Mouse (Mus musculus) kidney, postnatal 0 days (tissue): ENCODE results near the gene Gm20388. TPM values are rescaled to one million over a fixed set of nuclear protein-coding genes. Genes with fewer than 3 reads are reported as not detected.

Experiments
- ATAC-seq: fragments of 200-750 bp; cut with Nextera tagmentation; replicated peaks from 2 replicates; pipeline ENCODE4 v1.8.0; 2017; ENCODE audit warnings: low read depth, moderate number of reproducible peaks, moderate TSS enrichment, moderate library complexity; ENCODE audit not compliant: low FRiP score
- DNase-seq: peaks from one replicate; pipeline ENCODE4 v3.0.0-alpha.2; 2016; ENCODE audit warnings: low spot score
- H3K27ac ChIP-seq: fragments of 300-500 bp; sonication (generic); 2 replicates; pipeline ENCODE4 v1.5.1; 2014; ENCODE audit warnings: mild to moderate bottlenecking
- H3K27me3 ChIP-seq: fragments of 300-500 bp; sonication (generic); 2 replicates; pipeline ENCODE4 v1.6.1; 2014; ENCODE audit warnings: low read length, mixed read lengths; ENCODE audit not compliant: insufficient read depth
- H3K36me3 ChIP-seq: fragments of 300-500 bp; sonication (generic); 2 replicates; pipeline ENCODE4 v1.6.1; 2014; ENCODE audit warnings: low read length, mixed read lengths; ENCODE audit not compliant: insufficient read depth
- H3K4me1 ChIP-seq: fragments of 300-500 bp; sonication (generic); replicated peaks from 2 replicates; pipeline ENCODE4 v1.6.1; 2014; ENCODE audit warnings: antibody characterized with exemption, low read length, mixed read lengths; ENCODE audit not compliant: insufficient read depth
- H3K4me2 ChIP-seq: fragments of 300-500 bp; sonication (generic); 2 replicates; pipeline ENCODE4 v1.6.1; 2014; ENCODE audit warnings: mild to moderate bottlenecking, low read length, moderate library complexity, mixed read lengths
- H3K4me3 ChIP-seq: fragments of 300-500 bp; sonication (generic); replicated peaks from 2 replicates; pipeline ENCODE4 v1.5.1; 2014; ENCODE audit warnings: low read depth, low read length
- H3K9ac ChIP-seq: fragments of 300-500 bp; sonication (generic); 2 replicates; pipeline ENCODE4 v1.6.1; 2014; ENCODE audit warnings: low read depth, low read length
- H3K9me3 ChIP-seq: fragments of 300-500 bp; sonication (generic); replicated peaks from 2 replicates; pipeline ENCODE4 v1.6.1; 2016; ENCODE audit warnings: low read length, inconsistent platforms, mixed read lengths
- CTCF ChIP-seq: IDR thresholded peaks from 2 replicates; pipeline ENCODE4 v1.5.1; 2016; ENCODE audit warnings: antibody characterized with exemption, low read depth, mild to moderate bottlenecking, moderate library complexity
- WGBS: fragments of 180-500 bp; shearing (Covaris S2); extraction: QIAGEN DNeasy Blood & Tissue Kit; methylation state at CpG from one replicate; pipeline ENCODE4 v1.1.7; 2014; 5-methylcytosine and 5-hydroxymethylcytosine counted together
- polyA plus RNA-seq: library from polyadenylated mRNA; unstranded; fragments of >200 nt; fragmentation: Nextera tagmentation; extraction: Ambion mirVana; gene quantifications from 2 replicates; pipeline ENCODE4 v1.2.1, GENCODE M21; 2015

Gene Gm20388
- polyA plus RNA-seq, 1 experiment from 2014 or later: not detected

GRCm38 (mm10) chr8:123476911-123477736, 3566.5 kb downstream of the Gm20388 start:
- H3K36me3 ChIP-seq: 0 out of 2 replicates have a peak, but pooled peaks cover 9% of the 10 kb centered on the region
- no peaks in the 10 kb centered on the region for H3K9me3 ChIP-seq
- peak overlapping the region; percentile 87; the same call in 1 of the 2 replicates for H3K27ac ChIP-seq
- peak overlapping the region; percentile 74 for H3K9ac ChIP-seq
- peaks cover 10% of the 10 kb centered on the region for H3K4me1 ChIP-seq
- H3K27me3 ChIP-seq: no peaks in the 10 kb centered on the region
- no peak for TF ChIP-seq CTCF
- H3K4me2 ChIP-seq: peak overlapping the region; percentile 87
- peak overlapping the region; percentile 76 for H3K4me3 ChIP-seq
- 10% methylated on average over 34 of the region's 34 CpGs for WGBS
- 0 out of 2 replicates have a peak, but pooled peaks have one; percentile 6 for ATAC-seq
- peak; percentile 13 for DNase-seq

- ATAC-seq: peak; percentile 91
- H3K9me3 ChIP-seq: no peaks in the 10 kb centered on the region
- under 1% methylated on average over 58 of the region's 58 CpGs for WGBS
- H3K4me3 ChIP-seq: peak within 1 kb of the TSS; percentile 76
- H3K27ac ChIP-seq: peak within 1 kb of the TSS; percentile 87
- H3K9ac ChIP-seq: peak within 1 kb of the TSS; percentile 74
- 0 out of 2 replicates have a peak, but pooled peaks cover 9% of the 10 kb centered on the region for H3K36me3 ChIP-seq
- peaks cover 10% of the 10 kb centered on the region for H3K4me1 ChIP-seq
- H3K4me2 ChIP-seq: peak within 1 kb of the TSS; percentile 87
- no peaks in the 10 kb centered on the region for H3K27me3 ChIP-seq
- DNase-seq: peak; percentile 92
- no peak for TF ChIP-seq CTCF
Measured at GRCm38 (mm10) chr8:123477737-123478258, 3567.2 kb downstream of the Gm20388 start, which contains the start of gene Afg3l1. Gene Afg3l1, plus strand, starts transcription at chr8:123477903.

GRCm38 (mm10) chr8:123478456-123479218, 3568.0 kb downstream of the Gm20388 start:
- ATAC-seq (no peak), DNase-seq (peak; percentile 21)
- Histone ChIP-seq H3K4me3 (peak overlapping the region; percentile 76), H3K4me2 (peak overlapping the region; percentile 87), H3K36me3 (0 out of 2 replicates have a peak, but pooled peaks cover 9% of the 10 kb centered on the region), H3K9me3 (no peaks in the 10 kb centered on the region), H3K4me1 (peaks cover 10% of the 10 kb centered on the region), H3K9ac (peak overlapping the region; percentile 74), H3K27ac (peak overlapping the region; percentile 87), H3K27me3 (no peaks in the 10 kb centered on the region)
- WGBS: 30% methylated on average over 16 of the region's 16 CpGs
- TF ChIP-seq CTCF: no peak

DNA sequence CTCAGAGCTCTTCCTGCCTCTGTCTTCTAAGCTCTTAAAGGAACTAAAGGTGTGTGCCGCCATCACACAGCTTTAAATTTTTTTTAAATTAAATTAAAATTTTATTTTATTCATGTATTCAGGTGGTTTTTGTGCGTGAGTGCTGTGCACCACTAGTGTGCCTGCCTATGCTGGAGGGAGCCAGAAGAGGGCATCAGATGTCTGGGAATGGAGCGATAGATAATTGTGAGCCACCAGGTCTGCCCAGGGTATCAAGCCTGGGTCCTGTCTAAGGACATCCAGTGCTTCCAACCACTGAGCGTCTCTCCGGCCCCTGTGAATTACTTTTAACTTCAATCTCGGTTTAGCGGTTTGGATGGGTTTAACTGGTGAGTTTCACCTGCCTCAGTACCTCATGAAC, 3572.0 kb downstream of the Gm20388 start:
- H3K9me3 ChIP-seq: no peaks in the 10 kb centered on the region
- H3K27me3 ChIP-seq: no peaks in the 10 kb centered on the region
- no peak for ATAC-seq
- WGBS: 90% methylated on average over 7 of the region's 7 CpGs
- H3K9ac ChIP-seq: no peak overlapping the region
- peak; percentile 49 for TF ChIP-seq CTCF
- DNase-seq: peak; percentile 29
- H3K4me2 ChIP-seq: no peak overlapping the region
- H3K4me3 ChIP-seq: no peak overlapping the region
- H3K27ac ChIP-seq: no peak overlapping the region
- peaks cover 40% of the 10 kb centered on the region; the same call in 1 of the 2 replicates for H3K36me3 ChIP-seq
- H3K4me1 ChIP-seq: peaks cover 10% of the 10 kb centered on the region

GRCm38 (mm10) chr8:123491280-123492075, 3580.8 kb downstream of the Gm20388 start:
- Histone ChIP-seq H3K4me2 (no peak overlapping the region), H3K4me1 (no peaks in the 10 kb centered on the region), H3K27ac (no peak overlapping the region), H3K4me3 (no peak overlapping the region), H3K9me3 (no peaks in the 10 kb centered on the region), H3K27me3 (no peaks in the 10 kb centered on the region), H3K9ac (no peak overlapping the region), H3K36me3 (peaks cover 82% of the 10 kb centered on the region)
- 92% methylated on average over 15 of the region's 15 CpGs for WGBS
- no peak for TF ChIP-seq CTCF
- ATAC-seq (no peak), DNase-seq (no peak)
